Mouse (Mus musculus): ENCODE measurements around the gene Gpr156.

GRCm38 (mm10) chr16:37919000-37919399 is 2.7 kb downstream of the Gpr156 start:
- no peak for TF ChIP-seq CTCF (IDR thresholded peaks at IDR 0.05; ENCODE audit: insufficient read depth, low read length)
- TF ChIP-seq POLR2A (IDR thresholded peaks at IDR 0.05; ENCODE audit: borderline replicate concordance, extremely low read depth, low read depth, low read length) = no peak
